Mouse (Mus musculus) adrenal gland, adult 18-20 months (tissue): ENCODE results near the gene Spem2. TPM values are rescaled to one million over a fixed set of nuclear protein-coding genes. Genes with fewer than 3 reads are reported as not detected.

Experiments used
- DNase-seq, 2 experiments: peaks; one replicate each; pipeline ENCODE4 v3.0.0; 2021 to 2022; ENCODE audit warnings: low spot score in 2 of 2
- total RNA-seq, 2 experiments: library from RNA; stranded (reverse); gene quantifications; 1 replicate in 1 of 2; 2 replicates in 1 of 2; pipeline ENCODE4 v1.2.3; 2021

The Spem2 gene
- total RNA-seq, 2 experiments from 2014 or later: not detected

- no peak for DNase-seq
Measured at GRCm38 (mm10) chr11:69766872-69767624, 51.2 kb downstream of the Spem2 start.

Other genes with a start within 250 kb of the Spem2 start
- 10 to 100 TPM in 1 of 2 experiments, 1 to 10 TPM in 1; 9.6 to 10.9 TPM for gene Wrap53, start 238.2 kb downstream of the Spem2 start, total RNA-seq
- 10 to 100 TPM; 48.4 to 53.4 TPM for gene Trp53, start 238.1 kb downstream of the Spem2 start, total RNA-seq
- 10 to 100 TPM; 32.8 to 39.8 TPM for gene Atp1b2, start 212.5 kb downstream of the Spem2 start, total RNA-seq
- gene Shbg, start 200.6 kb downstream of the Spem2 start, total RNA-seq: not detected
- 1 to 10 TPM; 5.9 to 6.5 TPM for gene Sat2, start 196.4 kb downstream of the Spem2 start, total RNA-seq
- 10 to 100 TPM; 83.5 to 90.2 TPM for gene Fxr2, start 185.5 kb downstream of the Spem2 start, total RNA-seq
- gene Sox15, start 163.2 kb downstream of the Spem2 start, total RNA-seq: not detected
- gene Mpdu1, start 155.8 kb downstream of the Spem2 start, total RNA-seq: 100 to 1,000 TPM in 1 of 2 experiments, 10 to 100 TPM in 1; 95.7 to 117 TPM
- gene Cd68, start 152.3 kb downstream of the Spem2 start, total RNA-seq: 10 to 100 TPM; 20.5 to 36.7 TPM
- gene Eif4a1, start 146.0 kb downstream of the Spem2 start, total RNA-seq: 100 to 1,000 TPM; 584 to 655 TPM
- 10 to 100 TPM; 69.0 to 79.8 TPM for gene Senp3, start 136.4 kb downstream of the Spem2 start, total RNA-seq
- 1 to 10 TPM; 2.8 to 5.3 TPM for gene Tnfsf13, start 132.7 kb downstream of the Spem2 start, total RNA-seq
- gene Tnfsf12, start 122.6 kb downstream of the Spem2 start, total RNA-seq: 10 to 100 TPM; 23.7 to 26.2 TPM
- gene Tnfsfm13, start 122.4 kb downstream of the Spem2 start, total RNA-seq: 1 to 10 TPM; 3.6 to 4.9 TPM
- gene Polr2a, start 59.8 kb downstream of the Spem2 start, total RNA-seq: 10 to 100 TPM; 55.4 to 79.7 TPM
- not detected for gene Slc35g3, start 56.5 kb downstream of the Spem2 start, total RNA-seq
- 10 to 100 TPM; 48.2 to 71.4 TPM for gene Zbtb4, start 52.6 kb downstream of the Spem2 start, total RNA-seq
- 1 to 10 TPM; 1.3 to 3.9 TPM for gene Chrnb1, start 22.5 kb downstream of the Spem2 start, total RNA-seq
- gene Fgf11, start 16.6 kb downstream of the Spem2 start, total RNA-seq: 10 to 100 TPM in 1 of 2 experiments, 1 to 10 TPM in 1; 3.0 to 13.0 TPM
- under 1 TPM; 0.36 to 0.51 TPM for gene Tmem102, start 12.8 kb downstream of the Spem2 start, total RNA-seq
- gene Gm39566, start 3.2 kb downstream of the Spem2 start, total RNA-seq: not detected
- not detected for gene Spem1, start 3.7 kb upstream of the Spem2 start, total RNA-seq
- gene Nlgn2, start 19.3 kb upstream of the Spem2 start, total RNA-seq: 10 to 100 TPM; 19.7 to 24.9 TPM
- 100 to 1,000 TPM; 145 TPM for gene Tmem256, start 20.0 kb upstream of the Spem2 start, total RNA-seq
- gene Plscr3, start 27.9 kb upstream of the Spem2 start, total RNA-seq: 10 to 100 TPM; 38.2 to 46.2 TPM
- gene Tnk1, start 40.3 kb upstream of the Spem2 start, total RNA-seq: under 1 TPM in 1 of 2 experiments, not detected in 1; 0.38 TPM
- not detected for gene Tmem95, start 59.6 kb upstream of the Spem2 start, total RNA-seq
- 1 to 10 TPM; 3.6 to 6.0 TPM for gene Kctd11, start 62.9 kb upstream of the Spem2 start, total RNA-seq
- gene Acap1, start 77.1 kb upstream of the Spem2 start, total RNA-seq: 1 to 10 TPM in 1 of 2 experiments, under 1 TPM in 1; 0.43 to 1.5 TPM
- gene 2810408A11Rik, start 82.5 kb upstream of the Spem2 start, total RNA-seq: under 1 TPM; 0.29 to 0.86 TPM
- 10 to 100 TPM; 48.5 to 53.9 TPM for gene Neurl4, start 82.6 kb upstream of the Spem2 start, total RNA-seq
- gene Gps2, start 95.4 kb upstream of the Spem2 start, total RNA-seq: 10 to 100 TPM; 47.3 to 52.4 TPM
- gene Eif5a, start 103.5 kb upstream of the Spem2 start, total RNA-seq: 100 to 1,000 TPM; 579 to 673 TPM
- 10 to 100 TPM; 14.2 to 32.6 TPM for gene Ybx2, start 117.3 kb upstream of the Spem2 start, total RNA-seq
- 100 to 1,000 TPM in 1 of 2 experiments, 10 to 100 TPM in 1; 70.7 to 200 TPM for gene Slc2a4, start 129.7 kb upstream of the Spem2 start, total RNA-seq
- gene Cldn7, start 146.3 kb upstream of the Spem2 start, total RNA-seq: under 1 TPM in 1 of 2 experiments, not detected in 1; 0.66 TPM
- gene Ctdnep1, start 162.7 kb upstream of the Spem2 start, total RNA-seq: 100 to 1,000 TPM; 114 to 123 TPM
- 10 to 100 TPM; 62.7 to 81.3 TPM for gene Elp5, start 164.1 kb upstream of the Spem2 start, total RNA-seq
- gene Gabarap, start 172.7 kb upstream of the Spem2 start, total RNA-seq: 100 to 1,000 TPM; 436 to 473 TPM
- gene Phf23, start 177.3 kb upstream of the Spem2 start, total RNA-seq: 10 to 100 TPM; 51.5 to 57.5 TPM
- gene Dvl2, start 182.1 kb upstream of the Spem2 start, total RNA-seq: 10 to 100 TPM; 13.8 to 14.9 TPM
- gene Acadvl, start 196.9 kb upstream of the Spem2 start, total RNA-seq: 1,000 to 10,000 TPM in 1 of 2 experiments, 100 to 1,000 TPM in 1; 522 to 1,041 TPM
- 10 to 100 TPM; 24.6 to 33.0 TPM for gene Dlg4, start 198.5 kb upstream of the Spem2 start, total RNA-seq
- gene Asgr1, start 235.6 kb upstream of the Spem2 start, total RNA-seq: under 1 TPM in 1 of 2 experiments, not detected in 1; 0.50 TPM